Mouse (Mus musculus): Measurements from ENCODE around the gene Chd6. TPM values are rescaled to one million over a fixed set of nuclear protein-coding genes. Genes with fewer than 3 reads are reported as not detected.

Chd6 gene
- polyA plus RNA-seq, 1 experiment from 2014 or later = 13.2 TPM

DNA sequence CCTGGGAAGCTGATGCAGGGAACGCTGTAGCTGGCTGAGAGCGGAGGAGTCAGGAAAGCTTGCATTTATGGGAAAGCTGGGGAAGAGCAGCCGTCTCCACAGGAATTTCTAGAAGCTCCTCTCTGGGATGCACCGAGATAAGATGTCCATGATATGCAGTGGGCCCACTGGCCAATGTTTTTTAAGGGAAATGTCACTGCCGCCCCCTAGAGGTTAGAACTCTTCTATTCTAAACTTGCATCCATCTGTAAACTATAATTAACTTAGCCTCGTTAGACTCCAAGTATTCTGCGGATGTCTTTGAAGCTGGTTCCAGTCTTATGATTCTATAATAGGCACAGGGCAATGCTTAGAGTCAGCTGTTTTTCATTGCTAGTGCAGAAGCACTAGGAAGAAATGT, 153.5 kb downstream of the Chd6 start:
- no peaks in the 10 kb centered on the region for H3K4me1 ChIP-seq (replicated peaks; ENCODE audit: control insufficient read depth, insufficient read depth)
- no peaks in the 10 kb centered on the region for H3K9me3 ChIP-seq (ENCODE audit: control insufficient read depth, low read length)
- H3K27me3 ChIP-seq (ENCODE audit: control insufficient read depth, insufficient read depth, low read length) = no peaks in the 10 kb centered on the region
- no peak overlapping the region for H3K4me3 ChIP-seq (ENCODE audit: low read depth, low read length)
- no peak overlapping the region for H3K4me2 ChIP-seq (replicated peaks; ENCODE audit: low read depth)
- H3K9ac ChIP-seq (ENCODE audit: low read length) = no peak overlapping the region
- TF ChIP-seq CTCF (IDR thresholded peaks at IDR 0.05; ENCODE audit: low read depth) = peak; percentile 57
- TF ChIP-seq EP300 (optimal IDR thresholded peaks at IDR 0.05) = no peak
- DNase-seq (ENCODE audit: low spot score) (no peak), ATAC-seq (ENCODE audit: low FRiP score, low TSS enrichment) (no peak)
- peaks cover 32% of the 10 kb centered on the region for H3K36me3 ChIP-seq (ENCODE audit: control insufficient read depth, insufficient read depth, low read length)
- 75% methylated on average over 7 of the region's 7 CpGs for WGBS
- H3K27ac ChIP-seq (replicated peaks) = no peak overlapping the region

DNA sequence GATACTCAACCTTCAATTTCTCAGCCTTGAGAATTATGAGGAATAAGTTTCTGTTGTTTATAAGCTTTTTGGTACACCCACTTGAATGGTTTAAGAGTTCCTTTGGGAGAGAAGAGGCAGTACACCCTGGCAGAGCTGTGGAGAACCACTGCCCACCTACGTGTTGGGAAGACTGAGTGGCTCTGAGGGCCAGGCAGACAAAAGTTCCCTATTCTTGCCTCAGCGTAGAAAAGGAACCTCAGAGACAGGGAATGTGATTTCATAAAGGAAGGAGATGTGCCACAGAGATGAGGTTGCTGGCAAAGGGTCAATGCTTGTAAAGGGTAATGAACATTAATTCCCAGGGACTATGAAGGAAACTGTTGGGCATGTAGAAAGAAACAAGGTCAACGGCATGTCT, 154.3 kb downstream of the Chd6 start:
- no peaks in the 10 kb centered on the region for H3K9me3 ChIP-seq (ENCODE audit: control insufficient read depth, low read length)
- H3K9ac ChIP-seq (ENCODE audit: low read length) = no peak overlapping the region
- no peak overlapping the region for H3K4me3 ChIP-seq (ENCODE audit: low read depth, low read length)
- no peak for DNase-seq (ENCODE audit: low spot score)
- H3K4me2 ChIP-seq (replicated peaks; ENCODE audit: low read depth) = no peak overlapping the region
- TF ChIP-seq CTCF (IDR thresholded peaks at IDR 0.05; ENCODE audit: low read depth) (no peak), EP300 (optimal IDR thresholded peaks at IDR 0.05) (no peak)
- 83% methylated on average over 3 of the region's 3 CpGs for WGBS
- no peak for ATAC-seq (ENCODE audit: low FRiP score, low TSS enrichment)
- no peak overlapping the region for H3K27ac ChIP-seq (replicated peaks)
- H3K36me3 ChIP-seq (ENCODE audit: control insufficient read depth, insufficient read depth, low read length) = peaks cover 28% of the 10 kb centered on the region
- H3K4me1 ChIP-seq (replicated peaks; ENCODE audit: control insufficient read depth, insufficient read depth) = no peaks in the 10 kb centered on the region
- H3K27me3 ChIP-seq (ENCODE audit: control insufficient read depth, insufficient read depth, low read length) = no peaks in the 10 kb centered on the region

DNA sequence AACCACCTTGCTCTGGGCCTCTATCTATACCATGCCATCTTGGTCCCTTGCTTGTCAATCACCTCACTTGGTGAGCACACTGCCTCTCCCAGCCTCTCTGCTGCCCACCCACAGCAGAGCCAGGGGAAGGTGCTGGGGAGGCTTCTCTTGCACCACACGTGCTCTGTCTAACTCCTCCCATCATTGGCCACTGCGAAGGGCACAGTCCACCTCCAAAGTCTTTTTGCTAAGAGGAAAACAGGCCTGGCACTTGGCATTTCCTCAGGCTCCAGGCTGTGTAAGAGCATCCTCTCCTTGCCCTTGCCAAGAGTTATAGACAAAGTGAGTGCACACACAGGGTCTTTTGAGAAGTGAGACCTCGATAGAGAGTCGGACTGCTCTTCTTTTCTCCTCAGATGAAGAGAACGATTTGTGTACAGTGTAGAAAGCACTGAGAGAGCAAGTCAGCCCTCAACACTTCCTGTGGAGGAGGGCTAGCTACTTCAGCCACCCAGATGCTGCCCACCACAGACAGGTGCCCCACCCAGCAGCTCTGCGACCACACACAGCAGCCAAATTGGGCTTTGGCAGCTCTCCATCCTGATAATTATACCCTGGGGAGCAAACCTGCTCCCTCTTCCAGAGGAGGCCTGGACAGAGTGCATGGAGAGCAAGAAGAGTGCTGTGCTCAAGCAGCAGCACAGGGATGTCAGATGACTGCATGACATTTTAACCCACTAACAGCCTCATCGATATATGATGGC, 155.6 kb downstream of the Chd6 start:
- peaks cover 28% of the 10 kb centered on the region for H3K36me3 ChIP-seq (ENCODE audit: control insufficient read depth, insufficient read depth, low read length)
- no peak overlapping the region for H3K9ac ChIP-seq (ENCODE audit: low read length)
- H3K27ac ChIP-seq (replicated peaks) = no peak overlapping the region
- no peak for DNase-seq (ENCODE audit: low spot score)
- H3K27me3 ChIP-seq (ENCODE audit: control insufficient read depth, insufficient read depth, low read length) = no peaks in the 10 kb centered on the region
- no peak overlapping the region for H3K4me2 ChIP-seq (replicated peaks; ENCODE audit: low read depth)
- no peaks in the 10 kb centered on the region for H3K4me1 ChIP-seq (replicated peaks; ENCODE audit: control insufficient read depth, insufficient read depth)
- ATAC-seq (ENCODE audit: low FRiP score, low TSS enrichment) = peak; percentile 32; the same call in 1 of the 2 replicates
- H3K9me3 ChIP-seq (ENCODE audit: control insufficient read depth, low read length) = no peaks in the 10 kb centered on the region
- H3K4me3 ChIP-seq (ENCODE audit: low read depth, low read length) = no peak overlapping the region
- 77% methylated on average over 7 of the region's 7 CpGs for WGBS
- TF ChIP-seq EP300 (optimal IDR thresholded peaks at IDR 0.05) (no peak), CTCF (IDR thresholded peaks at IDR 0.05; ENCODE audit: low read depth) (no peak)

DNA sequence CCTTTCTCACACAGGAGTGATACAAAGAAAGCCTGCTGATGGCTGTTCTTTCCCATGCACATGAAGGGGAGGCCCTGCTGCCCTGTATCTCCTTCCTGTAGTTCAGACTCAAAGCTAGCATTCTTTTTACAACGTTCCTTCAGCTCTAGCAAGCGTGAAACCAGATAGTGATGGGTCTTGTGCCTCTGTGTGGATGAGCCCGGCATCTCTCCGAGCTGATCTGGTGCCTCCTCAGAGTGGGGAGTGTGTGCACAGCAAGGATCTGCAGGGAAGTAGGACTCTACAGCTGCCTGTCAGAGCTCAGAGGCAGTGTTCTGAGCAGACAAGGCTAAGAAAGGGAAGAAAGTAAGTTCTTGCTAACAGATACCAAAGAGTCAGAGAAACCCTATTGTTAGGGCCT, 157.3 kb downstream of the Chd6 start:
- no peak for TF ChIP-seq EP300 (optimal IDR thresholded peaks at IDR 0.05)
- TF ChIP-seq CTCF (IDR thresholded peaks at IDR 0.05; ENCODE audit: low read depth) = no peak
- DNase-seq (ENCODE audit: low spot score) (no peak), ATAC-seq (ENCODE audit: low FRiP score, low TSS enrichment) (no peak)
- H3K9me3 ChIP-seq (ENCODE audit: control insufficient read depth, low read length) = no peaks in the 10 kb centered on the region
- no peak overlapping the region for H3K4me3 ChIP-seq (ENCODE audit: low read depth, low read length)
- no peaks in the 10 kb centered on the region for H3K27me3 ChIP-seq (ENCODE audit: control insufficient read depth, insufficient read depth, low read length)
- H3K36me3 ChIP-seq (ENCODE audit: control insufficient read depth, insufficient read depth, low read length) = peaks cover 24% of the 10 kb centered on the region
- H3K4me2 ChIP-seq (replicated peaks; ENCODE audit: low read depth) = no peak overlapping the region
- WGBS = 81% methylated on average over 4 of the region's 4 CpGs
- no peaks in the 10 kb centered on the region for H3K4me1 ChIP-seq (replicated peaks; ENCODE audit: control insufficient read depth, insufficient read depth)
- no peak overlapping the region for H3K9ac ChIP-seq (ENCODE audit: low read length)
- H3K27ac ChIP-seq (replicated peaks) = no peak overlapping the region

DNA sequence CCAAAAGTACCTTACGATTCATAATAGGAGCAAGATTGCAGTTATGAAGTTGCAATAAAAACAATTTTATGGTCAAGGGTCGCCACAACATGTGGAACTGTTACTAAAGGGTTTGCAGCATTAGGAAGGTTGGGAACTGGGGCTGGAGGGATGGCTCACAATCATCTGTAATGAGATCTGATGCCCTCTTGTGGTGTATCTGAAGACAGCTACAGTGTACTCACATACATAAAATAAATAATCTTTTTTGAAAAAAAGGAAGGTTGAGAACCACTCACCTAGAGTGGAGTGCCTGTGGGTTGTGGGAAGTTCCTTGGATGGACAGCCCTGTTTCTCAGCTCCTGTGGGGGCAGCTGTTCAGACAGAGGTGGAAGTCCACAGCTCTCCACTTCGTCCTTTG, 166.4 kb downstream of the Chd6 start:
- ATAC-seq (ENCODE audit: low FRiP score, low TSS enrichment) (peak; percentile 25; the same call in 1 of the 2 replicates), DNase-seq (ENCODE audit: low spot score) (no peak)
- WGBS = 62% methylated on average over 3 of the region's 3 CpGs

DNA sequence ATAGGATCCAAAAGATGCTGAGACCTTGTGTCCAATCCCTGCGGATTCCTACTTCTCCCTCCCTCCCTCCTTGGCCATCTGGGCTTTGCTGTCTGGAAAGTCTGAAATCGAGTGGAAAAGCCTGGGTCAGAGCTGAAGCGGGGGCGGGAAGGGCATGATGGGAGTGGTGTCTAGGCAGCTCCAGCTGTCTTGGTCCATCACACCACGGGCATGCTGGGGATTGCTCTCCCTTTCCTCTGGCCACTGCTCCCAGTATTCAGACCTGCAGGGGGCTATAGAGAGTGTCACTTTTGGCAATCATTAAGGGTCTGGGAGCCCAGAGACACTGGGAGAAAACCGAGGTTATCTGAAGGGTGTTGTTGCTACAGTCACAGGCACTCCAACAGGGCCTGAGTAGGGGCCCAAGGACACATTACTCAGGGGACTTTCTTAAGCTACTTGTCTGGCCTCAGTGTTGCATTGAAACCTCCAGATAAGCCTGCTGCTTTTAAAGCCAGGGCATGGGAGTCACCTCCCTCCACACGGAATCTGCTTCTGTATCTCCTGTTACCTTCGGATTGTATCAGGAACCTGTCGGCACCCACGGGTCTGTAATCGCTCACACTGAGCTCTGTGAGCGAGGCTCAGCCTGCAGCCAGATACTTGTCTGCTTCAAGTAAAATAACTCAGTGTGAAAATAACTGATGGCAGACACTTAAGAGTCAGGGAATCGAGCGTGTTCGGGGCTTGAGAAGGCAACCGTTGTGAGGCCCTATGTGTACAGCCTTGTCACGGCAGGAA, 167.8 kb downstream of the Chd6 start:
- DNase-seq (ENCODE audit: low spot score) (no peak), ATAC-seq (ENCODE audit: low FRiP score, low TSS enrichment) (no peak)
- H3K27ac ChIP-seq (replicated peaks) = no peak overlapping the region
- H3K36me3 ChIP-seq (ENCODE audit: control insufficient read depth, insufficient read depth, low read length) = no peaks in the 10 kb centered on the region
- H3K4me1 ChIP-seq (replicated peaks; ENCODE audit: control insufficient read depth, insufficient read depth) = no peaks in the 10 kb centered on the region
- TF ChIP-seq CTCF (IDR thresholded peaks at IDR 0.05; ENCODE audit: low read depth) (peak; percentile 26; the same call in 1 of the 2 replicates), EP300 (optimal IDR thresholded peaks at IDR 0.05) (no peak)
- no peaks in the 10 kb centered on the region for H3K9me3 ChIP-seq (ENCODE audit: control insufficient read depth, low read length)
- H3K27me3 ChIP-seq (ENCODE audit: control insufficient read depth, insufficient read depth, low read length) = no peaks in the 10 kb centered on the region
- H3K9ac ChIP-seq (ENCODE audit: low read length) = no peak overlapping the region
- H3K4me2 ChIP-seq (replicated peaks; ENCODE audit: low read depth) = no peak overlapping the region
- WGBS = 60% methylated on average over 17 of the region's 17 CpGs
- no peak overlapping the region for H3K4me3 ChIP-seq (ENCODE audit: low read depth, low read length)

More for the DNA sequence above, 166.4 kb downstream of the Chd6 start:
- Histone ChIP-seq H3K4me2 (replicated peaks; ENCODE audit: low read depth) (no peak overlapping the region), H3K4me1 (replicated peaks; ENCODE audit: control insufficient read depth, insufficient read depth) (no peaks in the 10 kb centered on the region), H3K4me3 (ENCODE audit: low read depth, low read length) (no peak overlapping the region), H3K9ac (ENCODE audit: low read length) (no peak overlapping the region), H3K36me3 (ENCODE audit: control insufficient read depth, insufficient read depth, low read length) (no peaks in the 10 kb centered on the region), H3K27me3 (ENCODE audit: control insufficient read depth, insufficient read depth, low read length) (no peaks in the 10 kb centered on the region), H3K27ac (replicated peaks) (no peak overlapping the region), H3K9me3 (ENCODE audit: control insufficient read depth, low read length) (no peaks in the 10 kb centered on the region)
- TF ChIP-seq EP300 (optimal IDR thresholded peaks at IDR 0.05) = no peak
- TF ChIP-seq CTCF (IDR thresholded peaks at IDR 0.05; ENCODE audit: low read depth) = peak; percentile 70
